Mouse (Mus musculus) heart, embryonic 13.5 days (tissue): ENCODE data around the gene Retreg3. TPM values are rescaled to one million over a fixed set of nuclear protein-coding genes. Genes with fewer than 3 reads are reported as not detected.
"Not testable (repeated sequence)": the region's sequence is repeated elsewhere in the genome, so short reads cannot be mapped to it uniquely, and the experiment has no call there.

Experiments used
- ATAC-seq: fragments of 200-750 bp; cut with Nextera tagmentation; 2 replicates; pipeline ENCODE4 v1.8.0; 2017; ENCODE audit warnings: moderate TSS enrichment; ENCODE audit not compliant: insufficient number of reproducible peaks, low FRiP score, low TSS enrichment; ENCODE audit errors: extremely low read depth
- H3K27ac ChIP-seq: fragments of 300-500 bp; sonication (generic); replicated peaks from 2 replicates; pipeline ENCODE4 v1.5.1; 2015; ENCODE audit warnings: moderate library complexity, mild to moderate bottlenecking, inconsistent platforms
- H3K27me3 ChIP-seq: fragments of 300-500 bp; sonication (generic); replicated peaks from 2 replicates; pipeline ENCODE4 v1.6.1; 2015; ENCODE audit warnings: mild to moderate bottlenecking, inconsistent platforms
- H3K36me3 ChIP-seq: fragments of 300-500 bp; sonication (generic); 2 replicates; pipeline ENCODE4 v1.6.1; 2015; ENCODE audit warnings: mild to moderate bottlenecking, inconsistent platforms
- H3K4me1 ChIP-seq: fragments of 300-500 bp; sonication (generic); 2 replicates; pipeline ENCODE4 v1.6.1; 2015; ENCODE audit warnings: inconsistent platforms
- H3K4me2 ChIP-seq: fragments of 300-500 bp; sonication (generic); 2 replicates; pipeline ENCODE4 v1.6.1; 2015; ENCODE audit warnings: inconsistent platforms, mild to moderate bottlenecking, moderate library complexity
- H3K4me3 ChIP-seq: fragments of 300-500 bp; sonication (generic); 2 replicates; pipeline ENCODE4 v1.5.1; 2015; ENCODE audit warnings: moderate library complexity, mild to moderate bottlenecking, inconsistent platforms
- H3K9ac ChIP-seq: fragments of 300-500 bp; sonication (generic); 2 replicates; pipeline ENCODE4 v1.6.1; 2015; ENCODE audit warnings: inconsistent platforms, mild to moderate bottlenecking, moderate library complexity
- H3K9me3 ChIP-seq: fragments of 300-500 bp; sonication (generic); 2 replicates; pipeline ENCODE4 v1.6.1; 2016; ENCODE audit warnings: inconsistent platforms
- WGBS: fragments of 180-500 bp; shearing (Covaris S2); methylation state at CpG from one replicate; pipeline ENCODE4 v1.1.7; 2015; ENCODE audit warnings: mixed read lengths; 5-methylcytosine and 5-hydroxymethylcytosine counted together
- polyA plus RNA-seq: library from polyadenylated mRNA; unstranded; fragments of >200 nt; fragmentation: Nextera tagmentation; extraction: Ambion mirVana; gene quantifications from 2 replicates; pipeline ENCODE4 v1.2.1, GENCODE M21; 2015

Retreg3 gene
- polyA plus RNA-seq, 1 experiment from 2014 or later, result 12.0 TPM

DNA sequence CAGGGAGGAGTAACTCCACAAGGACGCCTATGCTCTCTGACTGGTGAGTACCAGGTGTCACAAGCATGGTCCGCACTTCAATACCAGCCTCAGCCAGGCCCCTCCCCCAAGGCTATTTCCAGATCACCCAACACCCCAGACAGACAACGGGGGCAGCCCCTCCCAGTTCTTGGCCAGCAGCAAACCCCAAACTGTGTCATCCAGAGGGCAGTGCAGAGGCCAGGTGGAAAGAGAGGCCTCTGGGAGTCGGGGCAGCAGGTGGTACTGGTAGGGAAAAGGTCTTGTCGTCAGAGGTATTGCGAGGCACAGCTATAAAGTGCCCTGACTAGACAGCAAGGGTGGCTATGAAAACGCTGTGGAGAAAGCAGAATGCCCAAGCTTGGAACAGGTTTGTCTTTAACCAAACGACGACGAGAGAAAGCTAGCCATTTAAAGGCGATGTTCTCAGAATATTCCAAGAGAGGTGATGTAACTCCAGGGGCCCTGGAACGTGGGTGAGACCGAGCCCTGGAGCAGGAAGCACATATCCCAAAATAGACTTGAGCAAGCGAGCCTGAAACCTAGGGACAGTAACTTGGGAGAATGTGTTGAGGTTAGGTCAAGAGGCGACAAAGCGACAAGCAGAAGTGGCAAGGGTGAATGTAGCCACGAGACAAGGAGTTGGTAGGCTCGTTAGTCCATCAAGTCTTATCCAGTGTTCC is 10.5 kb upstream of the Retreg3 start:
- peaks cover 29% of the 10 kb centered on the region for H3K4me1 ChIP-seq
- no peak overlapping the region for H3K4me3 ChIP-seq
- H3K27me3 ChIP-seq, result no peaks in the 10 kb centered on the region
- peak overlapping the region; percentile 39 for H3K4me2 ChIP-seq
- ATAC-seq, result peak; percentile 45; the same call in 1 of the 2 replicates
- H3K27ac ChIP-seq, result peak overlapping the region; percentile 83
- no peaks in the 10 kb centered on the region for H3K9me3 ChIP-seq
- WGBS, result 20% methylated on average over 18 of the region's 18 CpGs
- peak overlapping the region; percentile 5; the same call in 1 of the 2 replicates for H3K9ac ChIP-seq
- peaks cover 22% of the 10 kb centered on the region for H3K36me3 ChIP-seq

DNA sequence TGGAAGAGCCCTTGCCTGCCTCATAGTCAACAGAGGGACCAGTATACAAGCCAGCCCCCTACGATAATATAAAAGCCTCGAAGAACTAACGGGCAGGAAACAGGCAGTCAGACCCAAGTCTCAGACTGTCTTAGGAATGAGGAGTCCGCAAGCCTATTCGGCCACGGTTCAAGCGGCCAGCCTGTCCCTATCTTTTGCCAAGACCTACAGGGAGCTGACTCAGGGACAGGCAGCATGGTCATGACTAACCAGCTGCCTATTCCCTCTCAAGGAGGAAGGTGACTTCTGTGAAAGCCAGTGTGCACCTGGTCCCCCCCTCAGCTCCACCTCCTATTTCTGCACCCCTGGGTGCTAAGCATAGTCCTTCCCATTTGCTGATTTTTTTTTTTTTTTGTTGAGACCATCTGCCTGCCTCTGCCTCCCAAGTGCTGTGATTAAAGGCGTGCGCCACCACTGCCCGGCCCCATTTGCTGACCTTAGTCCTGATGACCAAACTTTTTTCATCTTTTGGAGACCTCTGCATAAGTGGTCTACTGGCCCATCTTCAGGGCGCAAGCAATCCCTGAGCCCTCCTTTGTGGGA is 9.4 kb upstream of the Retreg3 start:
- Histone ChIP-seq H3K9me3 (no peaks in the 10 kb centered on the region), H3K36me3 (peaks cover 31% of the 10 kb centered on the region), H3K27ac (no peak overlapping the region), H3K9ac (no peak overlapping the region), H3K4me3 (no peak overlapping the region), H3K4me2 (no peak overlapping the region), H3K27me3 (no peaks in the 10 kb centered on the region), H3K4me1 (peaks cover 21% of the 10 kb centered on the region)
- no peak for ATAC-seq
- 84% methylated on average over 11 of the region's 11 CpGs for WGBS

- no peak overlapping the region for H3K9ac ChIP-seq
- no peak overlapping the region for H3K27ac ChIP-seq
- H3K4me1 ChIP-seq, result peaks cover 18% of the 10 kb centered on the region
- H3K4me2 ChIP-seq, result no peak overlapping the region
- H3K27me3 ChIP-seq, result no peaks in the 10 kb centered on the region
- H3K9me3 ChIP-seq, result no peaks in the 10 kb centered on the region
- H3K4me3 ChIP-seq, result no peak overlapping the region
- peaks cover 52% of the 10 kb centered on the region for H3K36me3 ChIP-seq
- ATAC-seq, result no peak
- WGBS, result 90% methylated on average over 1 of the region's 1 CpGs
Measured at GRCm38 (mm10) chr11:101127075-101127474, 7.4 kb upstream of the Retreg3 start.

- not testable (repeated sequence) for H3K27ac ChIP-seq, H3K4me3 ChIP-seq, H3K4me2 ChIP-seq, H3K27me3 ChIP-seq, H3K9me3 ChIP-seq, H3K9ac ChIP-seq, ATAC-seq
- peaks cover 58% of the 10 kb centered on the region for H3K36me3 ChIP-seq
- 94% methylated on average over 9 of the region's 9 CpGs for WGBS
- H3K4me1 ChIP-seq, result peaks cover 19% of the 10 kb centered on the region
Measured at GRCm38 (mm10) chr11:101125008-101125407, 5.3 kb upstream of the Retreg3 start.

GRCm38 (mm10) chr11:101124494-101124893 is 4.8 kb upstream of the Retreg3 start:
- H3K27me3 ChIP-seq, H3K9me3 ChIP-seq, H3K9ac ChIP-seq, H3K4me2 ChIP-seq, H3K27ac ChIP-seq, H3K4me3 ChIP-seq, ATAC-seq: not testable (repeated sequence)
- Histone ChIP-seq H3K36me3 (peaks cover 58% of the 10 kb centered on the region), H3K4me1 (peaks cover 17% of the 10 kb centered on the region)
- 91% methylated on average over 8 of the region's 8 CpGs for WGBS

DNA sequence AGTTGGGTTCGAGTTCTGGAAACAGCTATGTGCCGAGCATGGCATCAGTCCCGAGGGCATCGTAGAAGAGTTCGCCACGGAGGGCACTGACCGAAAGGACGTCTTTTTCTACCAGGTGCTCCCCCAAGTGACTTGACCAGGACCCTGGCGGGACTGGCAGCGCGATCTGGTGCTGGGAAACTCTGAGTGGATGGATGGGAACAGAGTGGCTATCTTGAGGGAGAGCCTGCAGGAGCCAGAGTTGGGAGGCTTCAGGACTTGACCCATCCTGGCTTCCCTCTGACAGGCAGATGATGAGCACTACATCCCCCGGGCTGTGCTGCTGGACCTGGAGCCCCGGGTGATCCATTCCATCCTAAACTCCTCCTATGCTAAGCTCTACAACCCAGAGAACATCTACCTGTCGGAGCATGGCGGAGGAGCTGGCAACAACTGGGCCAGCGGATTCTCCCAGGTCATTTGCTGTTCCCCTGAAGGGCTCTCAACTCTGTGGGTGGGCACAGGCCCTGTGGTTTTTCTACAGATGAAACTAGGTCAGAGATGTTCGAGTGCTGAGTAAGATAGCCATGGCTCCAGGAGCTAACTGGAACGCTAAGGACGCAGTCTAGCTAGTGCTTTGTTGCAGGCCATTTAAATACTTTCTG is 974 bp upstream of the Retreg3 start:
- H3K4me1 ChIP-seq, result peaks cover 43% of the 10 kb centered on the region

DNA sequence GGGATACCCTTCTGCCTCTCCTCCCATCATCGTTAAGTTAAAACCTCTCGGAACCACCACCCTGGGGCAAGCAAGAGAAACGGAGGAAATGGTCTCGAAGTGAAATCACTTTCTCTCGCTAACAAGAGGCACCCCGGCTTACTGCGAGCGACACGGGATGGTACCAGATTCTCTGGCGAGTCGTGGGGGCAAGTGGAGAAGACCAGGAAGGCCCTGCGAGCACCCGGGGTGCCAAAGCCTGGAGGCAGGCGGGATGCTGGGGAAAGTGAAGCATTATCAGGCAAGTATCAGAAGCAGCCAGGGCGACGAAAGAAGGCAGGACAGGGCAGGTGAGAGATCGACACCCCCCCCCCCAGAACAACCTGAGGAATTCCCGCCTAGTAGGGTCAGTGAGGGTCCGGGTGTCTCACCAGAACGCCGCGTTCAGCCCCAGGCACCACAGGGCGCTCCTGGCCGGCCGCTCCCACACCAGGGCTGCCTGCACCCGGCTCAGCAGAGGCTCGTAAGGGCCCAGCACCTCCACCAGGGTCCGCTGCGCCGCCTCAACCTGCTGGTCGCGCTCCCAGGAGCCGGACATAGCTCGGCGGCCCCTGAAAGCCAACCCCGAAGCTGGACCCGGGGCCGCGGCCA is 447 bp downstream of the Retreg3 start:
- Histone ChIP-seq H3K4me2 (peak overlapping the region; percentile 99), H3K4me1 (peaks cover 50% of the 10 kb centered on the region), H3K27ac (peak overlapping the region; percentile 94), H3K36me3 (peaks cover 35% of the 10 kb centered on the region), H3K9ac (peak overlapping the region; percentile 91), H3K4me3 (peak overlapping the region; percentile 81), H3K27me3 (no peaks in the 10 kb centered on the region), H3K9me3 (no peaks in the 10 kb centered on the region)
- peak; percentile 73 for ATAC-seq
- WGBS, result under 1% methylated on average over 36 of the region's 39 CpGs

More for the DNA sequence above, 974 bp upstream of the Retreg3 start:
- no peak for ATAC-seq
- no peaks in the 10 kb centered on the region for H3K27me3 ChIP-seq
- peaks cover 48% of the 10 kb centered on the region for H3K36me3 ChIP-seq
- H3K4me2 ChIP-seq, result peak overlapping the region; percentile 99
- peak overlapping the region; percentile 81 for H3K4me3 ChIP-seq
- H3K27ac ChIP-seq, result peak overlapping the region; percentile 94
- WGBS, result 19% methylated on average over 19 of the region's 19 CpGs
- H3K9me3 ChIP-seq, result no peaks in the 10 kb centered on the region
- peak overlapping the region; percentile 93 for H3K9ac ChIP-seq

DNA sequence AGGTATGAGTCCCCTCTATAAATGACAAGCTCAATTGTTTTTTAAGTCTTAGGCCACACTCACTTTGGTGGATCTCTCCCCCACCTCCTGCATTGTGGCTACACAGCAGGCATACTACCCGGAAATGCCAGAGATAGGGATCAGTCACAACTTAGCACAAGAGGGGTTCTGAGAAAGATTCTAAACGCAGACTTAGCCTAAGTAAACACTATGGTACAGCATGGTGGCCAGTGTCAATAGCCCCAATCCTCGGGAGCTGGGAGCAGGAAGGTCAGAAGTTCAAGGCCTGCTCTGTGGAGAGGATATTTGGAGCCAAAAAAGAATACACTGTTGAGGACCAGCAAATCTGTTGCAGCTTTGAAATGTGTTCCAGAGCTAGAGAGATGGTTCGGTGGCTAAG is 1.6 kb downstream of the Retreg3 start:
- Histone ChIP-seq H3K4me1 (peaks cover 50% of the 10 kb centered on the region), H3K36me3 (peaks cover 32% of the 10 kb centered on the region), H3K9me3 (peaks cover under 1% of the 10 kb centered on the region; the same call in 1 of the 2 replicates), H3K27me3 (no peaks in the 10 kb centered on the region), H3K4me3 (peak overlapping the region; percentile 81), H3K9ac (peak overlapping the region; percentile 91), H3K27ac (0 out of 2 replicates have a peak overlapping the region, but pooled peaks have one; percentile 8), H3K4me2 (peak overlapping the region; percentile 99)
- ATAC-seq, result no peak
- 28% methylated on average over 4 of the region's 4 CpGs for WGBS

- peaks cover 24% of the 10 kb centered on the region for H3K36me3 ChIP-seq
- no peak overlapping the region for H3K4me2 ChIP-seq
- 70% methylated on average over 2 of the region's 2 CpGs for WGBS
- H3K4me3 ChIP-seq, result no peak overlapping the region
- H3K27me3 ChIP-seq, result no peaks in the 10 kb centered on the region
- 0 out of 2 replicates have a peak overlapping the region, but pooled peaks have one; percentile 1 for H3K27ac ChIP-seq
- H3K9me3 ChIP-seq, result peaks cover 3% of the 10 kb centered on the region; the same call in 1 of the 2 replicates
- peak overlapping the region; percentile 65 for H3K9ac ChIP-seq
- peaks cover 45% of the 10 kb centered on the region for H3K4me1 ChIP-seq
- no peak for ATAC-seq
Measured at GRCm38 (mm10) chr11:101115564-101115963, 4.1 kb downstream of the Retreg3 start.

- Histone ChIP-seq H3K27ac (no peak overlapping the region), H3K9me3 (peaks cover 3% of the 10 kb centered on the region; the same call in 1 of the 2 replicates), H3K4me1 (peaks cover 26% of the 10 kb centered on the region), H3K4me3 (no peak overlapping the region), H3K9ac (no peak overlapping the region), H3K27me3 (no peaks in the 10 kb centered on the region), H3K4me2 (no peak overlapping the region), H3K36me3 (peaks cover 27% of the 10 kb centered on the region)
- ATAC-seq, result no peak
- 92% methylated on average over 3 of the region's 3 CpGs for WGBS
Measured at GRCm38 (mm10) chr11:101112186-101112585, 7.5 kb downstream of the Retreg3 start.

DNA sequence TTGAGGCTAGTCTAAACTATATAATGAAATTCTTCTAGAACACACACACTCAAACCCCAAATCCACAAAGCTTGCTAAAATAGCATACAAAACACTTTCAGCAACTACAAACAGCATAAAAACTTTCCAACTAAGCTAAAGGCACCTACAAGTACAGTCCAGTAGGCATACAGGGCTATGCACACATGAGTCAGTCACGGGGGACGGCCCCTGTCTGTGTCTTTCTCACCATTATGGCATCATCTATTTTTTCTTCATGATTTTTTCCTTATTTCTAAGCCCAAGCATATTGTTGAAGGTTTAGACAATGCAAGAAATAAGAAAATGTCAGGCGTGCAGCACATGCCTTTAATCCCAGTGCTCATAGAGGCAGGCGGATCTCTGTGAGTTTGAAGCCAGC is 8.5 kb downstream of the Retreg3 start:
- H3K9ac ChIP-seq, result no peak overlapping the region
- no peak overlapping the region for H3K4me3 ChIP-seq
- ATAC-seq, result no peak
- peaks cover 22% of the 10 kb centered on the region for H3K4me1 ChIP-seq
- peaks cover 20% of the 10 kb centered on the region for H3K36me3 ChIP-seq
- H3K4me2 ChIP-seq, result no peak overlapping the region
- peaks cover 3% of the 10 kb centered on the region; the same call in 1 of the 2 replicates for H3K9me3 ChIP-seq
- WGBS, result 87% methylated on average over 4 of the region's 4 CpGs
- H3K27me3 ChIP-seq, result no peaks in the 10 kb centered on the region
- no peak overlapping the region for H3K27ac ChIP-seq
